Mouse (Mus musculus) cerebellum, adult (tissue): Measurements from ENCODE around the gene Dlg4.

Experiments used
- ATAC-seq: cut with Nextera tagmentation; 2 replicates; pipeline ENCODE4 v1.9.2; 2017; ENCODE audit warnings: mild to moderate bottlenecking, moderate library complexity, mixed read lengths; ENCODE audit not compliant: insufficient number of reproducible peaks, low FRiP score, low TSS enrichment

The Dlg4 gene

DNA sequence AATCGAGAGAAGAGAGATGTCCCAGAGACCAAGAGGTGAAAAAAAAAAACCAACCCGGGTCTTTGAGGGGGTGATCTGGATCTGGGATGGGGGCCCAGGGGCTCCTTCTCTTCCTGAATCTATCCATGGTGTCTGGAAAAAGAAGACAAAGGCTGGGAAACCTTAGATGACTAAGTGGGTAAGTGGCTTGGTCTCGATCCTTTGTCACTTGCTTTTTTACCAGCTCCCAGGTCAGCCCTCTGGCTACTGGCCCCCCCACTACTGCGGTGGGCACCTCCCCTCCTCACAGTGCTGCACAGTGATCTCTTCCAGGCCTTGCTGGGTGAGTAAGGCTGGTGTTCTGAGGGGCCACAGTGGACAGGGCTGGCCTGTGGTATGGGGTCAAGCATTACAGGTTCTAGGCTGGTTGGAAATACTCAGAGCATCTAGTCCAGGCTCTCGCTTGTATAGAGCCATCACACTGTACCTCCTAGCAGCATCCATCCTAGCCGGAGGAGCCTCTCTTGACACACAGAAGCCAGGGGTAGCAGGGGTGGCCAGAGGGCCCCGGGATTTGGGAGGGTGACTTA, 541 bp downstream of the Dlg4 start:
- no peak for ATAC-seq

DNA sequence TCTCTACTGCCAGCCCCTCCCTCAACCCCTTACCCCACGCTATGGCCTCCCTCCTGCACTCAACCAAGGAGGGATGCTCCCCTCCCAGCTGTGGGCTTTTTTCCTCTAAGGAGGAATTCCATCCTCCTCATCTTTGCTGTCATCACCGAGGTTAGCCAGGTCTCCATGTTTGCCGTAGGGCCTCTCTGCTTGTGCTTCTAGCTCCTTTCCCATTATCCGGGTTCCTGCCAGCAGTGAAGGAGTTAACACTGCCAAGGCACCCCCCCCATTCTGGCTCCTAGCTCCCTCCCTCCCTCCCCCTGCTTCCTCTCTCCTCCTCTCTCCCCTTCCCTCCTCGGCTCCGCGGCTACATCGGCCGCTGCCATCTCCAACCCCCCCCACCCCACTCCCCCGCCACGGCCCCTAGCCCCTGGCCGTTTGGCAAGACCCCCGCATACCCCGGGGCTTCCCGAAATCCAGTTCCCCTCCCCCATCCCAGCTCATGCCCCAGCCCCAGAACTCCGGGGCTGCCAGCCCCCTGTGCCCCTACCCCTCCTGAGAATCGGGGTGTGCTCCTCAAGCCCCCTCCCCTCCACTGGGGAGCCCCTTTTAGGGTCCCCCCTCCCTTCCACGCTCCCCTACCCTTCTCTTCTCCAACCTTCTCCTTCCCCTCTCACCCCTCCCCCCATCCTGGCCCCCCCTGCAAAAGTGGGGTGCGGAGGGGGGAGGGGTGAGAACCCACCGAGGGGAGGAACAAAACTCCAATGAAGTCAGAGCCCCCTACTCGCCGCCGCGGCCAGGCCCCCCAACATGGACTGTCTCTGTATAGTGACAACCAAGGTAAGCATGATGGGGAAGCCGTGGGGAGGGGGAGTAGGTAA, 1.6 kb downstream of the Dlg4 start:
- ATAC-seq: no peak

DNA sequence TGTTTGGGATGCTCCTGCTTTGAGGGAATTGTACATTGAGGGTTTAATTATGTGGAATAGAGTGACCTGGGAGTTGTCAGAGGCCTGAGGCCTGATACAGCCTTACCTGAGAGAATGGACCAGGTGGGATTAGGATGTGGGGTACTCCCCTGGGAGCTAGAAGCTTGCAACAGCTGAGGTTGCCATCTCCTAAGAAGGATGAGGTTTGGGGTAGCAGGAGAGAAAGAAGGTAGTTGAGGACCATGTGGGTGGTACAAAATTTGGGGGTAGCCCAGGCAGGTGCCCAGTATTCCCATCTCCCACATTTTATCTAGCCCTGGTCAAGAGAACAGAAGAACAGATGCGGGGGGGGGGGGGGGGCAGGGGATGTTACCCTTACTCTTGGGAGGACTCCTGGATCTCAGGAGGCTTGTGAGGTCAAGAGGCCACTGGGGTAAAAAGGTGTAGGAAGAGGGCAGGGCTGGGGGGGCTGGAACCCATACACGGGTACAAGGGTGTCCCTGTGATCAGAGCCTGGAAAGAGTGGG, 2.8 kb downstream of the Dlg4 start:
- no peak for ATAC-seq

- no peak for ATAC-seq
Measured at GRCm38 (mm10) chr11:70020022-70020631, 3.4 kb downstream of the Dlg4 start.

DNA sequence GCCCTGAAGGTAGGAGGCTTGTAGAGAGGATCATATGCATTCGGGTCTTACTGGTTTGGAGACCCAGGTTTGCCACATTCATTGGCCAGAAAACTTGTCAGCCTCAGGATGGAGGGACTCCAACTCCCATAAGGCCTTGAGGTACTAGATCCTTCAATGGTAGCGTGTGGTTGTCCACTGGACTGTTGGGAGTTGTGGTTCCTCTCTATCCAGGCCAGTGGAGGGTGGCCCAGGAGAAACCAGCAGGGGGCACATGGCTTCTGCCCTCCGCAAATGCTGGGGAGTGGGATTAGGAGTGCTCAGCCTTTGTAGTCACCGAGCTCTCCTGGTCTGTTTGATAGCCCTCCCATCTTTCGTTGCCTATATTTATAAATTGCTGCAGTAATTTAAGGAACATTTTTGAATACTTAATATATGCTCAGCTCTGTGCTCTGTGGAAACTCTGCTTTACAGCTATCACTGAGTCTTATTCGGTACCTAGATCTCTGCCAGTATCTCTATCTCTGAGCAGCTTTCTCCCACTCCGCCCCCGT, 4.1 kb downstream of the Dlg4 start:
- peak; percentile 69 for ATAC-seq

DNA sequence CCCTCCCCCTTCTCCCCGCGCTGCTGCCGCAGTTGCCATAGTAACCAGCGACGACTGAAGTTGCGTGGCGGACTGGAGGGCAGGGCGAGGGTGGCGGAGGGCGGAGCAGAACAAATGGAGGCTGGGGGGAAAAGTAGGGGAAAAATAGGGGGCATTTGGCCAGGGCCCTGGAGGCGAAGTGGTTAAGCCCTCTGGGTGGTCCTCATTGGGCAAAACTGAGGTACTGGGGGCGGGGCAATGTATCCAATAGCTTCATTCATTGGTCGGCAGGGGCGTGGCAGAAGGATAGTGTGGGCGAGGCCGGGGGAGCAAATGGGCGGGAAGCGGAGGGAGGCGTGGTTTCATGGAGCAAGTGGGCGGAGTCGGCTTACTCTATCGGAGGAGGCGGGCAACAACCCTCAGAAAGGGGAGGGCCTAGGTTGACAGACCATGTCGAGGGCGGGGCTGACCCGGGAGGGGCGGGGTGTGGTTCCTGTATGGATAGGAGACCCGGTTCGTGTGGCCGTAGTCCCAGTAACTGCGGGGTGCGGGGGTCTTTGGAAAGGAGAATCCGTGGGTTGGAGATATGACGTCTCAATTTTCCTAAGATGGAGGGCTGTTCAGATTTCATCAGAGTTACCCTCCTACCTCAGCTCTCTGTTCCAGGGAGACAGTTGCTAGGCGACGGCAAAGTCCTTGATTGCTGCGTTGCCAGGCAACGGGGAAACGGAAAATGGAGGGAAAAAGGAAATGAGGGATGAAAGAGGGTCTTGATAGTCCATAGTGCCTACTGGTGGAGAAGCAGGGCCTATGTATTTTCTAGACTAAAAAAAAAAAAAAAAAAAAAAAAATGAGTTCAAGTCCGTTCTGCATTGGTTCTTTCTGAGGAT, 4.8 kb downstream of the Dlg4 start:
- ATAC-seq: peak; percentile 36; the same call in 1 of the 2 replicates

DNA sequence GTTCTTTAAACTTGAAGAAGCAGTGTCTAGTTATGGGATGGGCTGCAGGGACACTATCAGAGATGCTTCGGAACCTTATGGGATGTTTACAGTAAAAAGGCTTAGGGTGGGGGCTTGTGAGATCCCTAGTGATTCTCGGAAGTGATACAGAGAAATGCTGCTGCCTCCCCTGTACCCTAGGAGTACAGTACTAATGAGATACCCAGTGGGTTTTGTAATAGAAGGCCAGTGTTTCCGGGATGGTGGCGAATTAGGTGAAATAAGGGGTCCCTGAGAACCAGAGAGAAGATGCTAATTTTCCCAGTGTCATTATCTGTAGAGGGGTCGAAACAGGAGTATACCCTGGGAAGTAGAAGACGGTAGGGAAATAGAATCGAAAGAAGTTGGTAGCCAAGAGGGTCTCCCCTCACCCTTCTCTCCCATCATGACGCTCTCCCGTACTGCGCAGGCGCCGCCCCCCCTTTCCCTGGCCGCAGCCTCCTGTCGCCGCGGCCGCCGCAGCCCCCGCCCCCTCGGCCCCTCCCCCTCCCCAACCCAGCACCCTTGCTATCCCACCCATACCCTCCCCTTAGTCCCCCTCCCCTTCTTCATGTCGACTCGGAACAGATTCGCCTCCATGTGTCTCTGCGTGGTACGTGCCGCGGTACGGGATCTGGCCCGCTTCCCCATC, 6.9 kb downstream of the Dlg4 start:
- ATAC-seq: no peak

GRCm38 (mm10) chr11:70024151-70024514, 7.4 kb downstream of the Dlg4 start:
- no peak for ATAC-seq

DNA sequence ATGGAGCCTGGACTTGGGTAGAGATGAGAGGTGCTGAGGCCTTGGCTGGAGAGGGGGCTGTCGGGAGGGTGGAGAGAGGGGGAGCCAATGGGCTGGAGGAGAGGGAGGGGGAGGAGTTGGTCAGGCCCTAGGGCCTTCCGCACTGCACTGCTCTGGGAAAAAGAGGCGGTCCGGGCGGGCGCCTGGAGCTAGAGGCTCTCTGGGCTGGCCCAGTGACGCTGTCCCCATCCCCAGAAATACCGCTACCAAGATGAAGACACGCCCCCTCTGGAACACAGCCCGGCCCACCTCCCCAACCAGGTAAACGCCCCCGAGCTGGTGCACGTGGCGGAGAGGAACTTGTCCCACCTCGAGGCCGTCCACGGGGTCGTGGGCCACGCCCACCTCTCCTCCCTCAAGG, 9.9 kb downstream of the Dlg4 start:
- 0 out of 2 replicates have a peak, but pooled peaks have one; percentile 26 for ATAC-seq

- ATAC-seq: no peak
Measured at GRCm38 (mm10) chr11:70027397-70027796, 10.7 kb downstream of the Dlg4 start.

GRCm38 (mm10) chr11:70028401-70029129, 11.8 kb downstream of the Dlg4 start:
- ATAC-seq: no peak

DNA sequence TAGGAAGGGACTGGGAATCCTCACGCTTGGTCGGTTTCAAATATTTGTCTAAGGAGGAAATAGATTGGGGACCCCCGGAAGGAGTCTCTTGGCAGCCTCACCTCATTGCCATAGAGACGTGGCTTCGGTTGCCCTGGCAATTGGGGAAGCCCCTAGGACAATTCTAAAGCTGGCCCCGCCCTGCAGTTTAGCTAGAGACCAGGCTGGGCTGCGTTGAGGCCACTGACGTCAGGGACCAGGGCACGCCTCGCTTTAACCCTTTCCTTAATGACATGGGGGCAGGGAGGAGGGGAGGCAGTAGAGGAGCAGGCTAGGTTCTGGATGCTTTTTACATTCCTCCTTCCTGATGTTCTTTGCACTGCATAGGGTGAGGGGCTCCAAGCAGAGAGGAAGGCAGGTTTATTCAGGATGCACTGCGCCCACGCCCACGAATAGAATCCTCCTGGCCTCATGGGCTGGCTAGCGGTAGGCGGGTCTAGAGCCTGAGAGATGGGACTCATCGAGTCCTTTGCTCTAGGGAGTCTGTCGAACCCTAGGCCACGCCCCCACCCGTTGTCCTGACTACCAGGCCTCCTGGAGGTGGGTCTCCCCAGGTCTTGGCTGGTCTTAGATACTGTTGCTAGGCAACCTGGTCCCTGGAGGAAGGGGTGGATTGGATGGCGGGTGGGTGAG, 12.5 kb downstream of the Dlg4 start:
- ATAC-seq: no peak; the same call in 1 of the 2 replicates

- no peak for ATAC-seq
Measured at GRCm38 (mm10) chr11:70029829-70030550, 13.2 kb downstream of the Dlg4 start.

GRCm38 (mm10) chr11:70030651-70031320, 14.0 kb downstream of the Dlg4 start:
- ATAC-seq: no peak

DNA sequence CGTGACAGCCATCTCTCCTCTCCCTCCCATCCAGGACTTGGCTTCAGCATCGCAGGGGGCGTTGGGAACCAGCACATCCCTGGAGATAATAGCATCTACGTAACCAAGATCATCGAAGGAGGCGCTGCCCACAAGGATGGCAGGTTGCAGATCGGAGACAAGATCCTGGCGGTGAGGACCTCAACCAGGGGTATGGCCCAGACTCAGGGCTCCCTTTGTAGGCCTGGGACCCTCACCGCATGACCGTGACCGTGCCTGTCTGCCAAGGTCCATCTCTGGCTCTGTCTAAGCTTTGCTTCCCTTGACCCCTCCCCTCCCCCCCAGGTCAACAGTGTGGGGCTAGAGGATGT, 14.6 kb downstream of the Dlg4 start:
- no peak for ATAC-seq

GRCm38 (mm10) chr11:70038174-70038573, 21.4 kb downstream of the Dlg4 start:
- ATAC-seq: no peak

- ATAC-seq: no peak
Measured at GRCm38 (mm10) chr11:70039631-70040030, 22.9 kb downstream of the Dlg4 start.
